Mouse (Mus musculus): ENCODE data around the gene Nutf2-ps1.

DNA sequence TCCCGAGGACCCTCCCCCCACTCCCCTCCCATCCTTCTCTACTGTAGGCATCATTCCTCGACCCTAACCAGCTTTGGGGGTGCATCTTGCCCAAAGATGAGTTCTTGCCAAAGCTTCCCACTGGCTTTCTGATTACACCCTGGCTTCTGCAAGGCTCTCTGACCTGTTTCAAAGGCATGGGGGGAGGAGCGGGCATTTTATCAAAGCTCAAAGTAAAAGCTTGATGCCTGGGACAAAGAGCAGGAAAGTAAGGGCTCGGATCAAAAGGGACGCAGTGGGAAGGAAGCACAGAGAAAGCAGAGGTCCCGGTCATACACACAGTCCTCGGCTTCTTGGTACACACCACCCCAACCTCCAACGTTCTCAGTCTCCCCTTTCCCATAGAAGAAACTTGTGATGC lies 14.7 kb downstream of the Nutf2-ps1 start:
- no peak for TF ChIP-seq CTCF (IDR thresholded peaks at IDR 0.05; ENCODE audit: extremely low read depth, insufficient read length, insufficient replicate concordance, low read depth, low read length)
- TF ChIP-seq POLR2A (IDR thresholded peaks at IDR 0.05; ENCODE audit: low read depth, low read length), result no peak

Data from small intestine, adult 2 months (tissue).